Mouse (Mus musculus) brain, adult 2 months (tissue): ENCODE measurements at regions not wholly inside any gene's neighbourhood (a gene's known extent, or its start where the extent isn't known, plus 50 kb on each side); places are given as distances from the start of the nearest gene placed in this dataset.
"Not testable (repeated sequence)": the region's sequence is repeated elsewhere in the genome, so short reads cannot be mapped to it uniquely, and the experiment has no call there.

Source experiments
- DNase-seq: peaks from one replicate; pipeline ENCODE4 v3.0.0; 2011; ENCODE audit warnings: low read depth, low spot score

DNA sequence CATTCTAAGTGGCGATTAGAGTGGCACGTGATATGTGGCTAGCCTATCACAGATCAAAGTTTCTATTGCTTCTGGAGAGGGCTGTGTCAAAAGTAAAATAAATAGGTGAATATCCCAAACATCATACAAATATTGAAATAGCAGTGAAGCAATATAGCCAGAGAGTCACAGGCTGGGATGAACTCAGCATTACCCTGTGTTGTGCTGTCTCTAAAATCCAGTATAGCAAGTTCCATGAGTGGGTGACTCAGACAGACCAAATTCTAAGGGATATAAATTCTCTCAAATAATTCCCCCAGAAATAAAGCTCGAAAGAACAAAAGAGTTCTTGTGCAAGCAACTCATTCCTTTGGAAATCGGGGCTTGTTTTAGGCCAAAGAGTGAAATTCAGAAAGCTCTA lies 943.2 kb downstream of the Diaph3 start:
- DNase-seq: peak; percentile 16

DNA sequence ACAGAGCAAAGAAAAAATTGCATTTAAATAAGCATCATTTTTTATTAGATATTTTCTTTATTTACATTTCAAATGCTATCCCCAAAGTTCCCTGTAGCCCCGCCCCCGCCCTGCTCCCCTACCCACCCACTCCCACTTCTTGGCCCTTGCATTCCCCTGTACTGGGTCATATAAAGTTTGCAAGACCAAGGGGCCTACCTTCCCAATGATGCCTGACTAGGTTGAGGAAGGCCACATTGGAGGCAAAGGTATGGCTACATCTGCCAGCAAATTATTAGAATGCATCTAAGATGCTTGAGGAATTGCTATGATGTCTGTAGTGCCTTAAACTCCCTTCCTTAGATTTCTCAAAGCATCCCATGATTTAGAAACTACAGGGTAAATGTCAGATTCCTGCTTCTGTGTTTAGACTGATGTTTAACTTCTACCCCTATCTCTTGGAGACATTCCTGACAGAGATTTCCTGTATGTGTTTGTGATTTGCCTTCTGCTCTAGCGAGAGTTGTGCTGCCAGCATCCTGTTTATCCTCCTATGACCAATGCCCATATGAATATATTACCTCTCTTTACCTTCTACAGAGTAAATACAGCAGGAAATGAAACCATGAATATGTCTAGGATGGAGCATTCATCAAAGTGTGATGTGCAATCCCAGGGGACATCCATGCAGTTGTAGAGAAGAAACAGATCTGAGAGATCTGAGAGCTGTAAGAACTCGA lies 956.2 kb downstream of the Diaph3 start:
- DNase-seq: no peak

DNA sequence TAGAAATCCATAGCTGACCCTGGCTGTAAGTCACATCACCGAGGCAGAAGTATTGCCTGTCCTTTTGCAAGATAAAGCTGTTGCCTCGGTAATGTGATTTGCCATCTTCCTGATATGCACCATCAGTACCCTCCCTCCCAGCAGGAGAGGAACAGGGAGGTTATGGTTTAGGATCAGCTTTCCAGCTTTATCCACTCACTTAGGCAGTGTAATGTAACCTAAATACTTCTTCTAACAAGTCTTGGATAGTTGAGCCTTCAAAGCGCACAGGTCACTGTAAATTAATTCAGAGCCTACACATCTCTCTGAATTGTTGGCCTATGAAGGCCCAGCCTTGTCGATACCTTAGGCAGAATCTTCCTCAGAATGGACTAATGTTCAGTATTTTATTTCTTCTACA lies 962.5 kb downstream of the Diaph3 start:
- no peak for DNase-seq

DNA sequence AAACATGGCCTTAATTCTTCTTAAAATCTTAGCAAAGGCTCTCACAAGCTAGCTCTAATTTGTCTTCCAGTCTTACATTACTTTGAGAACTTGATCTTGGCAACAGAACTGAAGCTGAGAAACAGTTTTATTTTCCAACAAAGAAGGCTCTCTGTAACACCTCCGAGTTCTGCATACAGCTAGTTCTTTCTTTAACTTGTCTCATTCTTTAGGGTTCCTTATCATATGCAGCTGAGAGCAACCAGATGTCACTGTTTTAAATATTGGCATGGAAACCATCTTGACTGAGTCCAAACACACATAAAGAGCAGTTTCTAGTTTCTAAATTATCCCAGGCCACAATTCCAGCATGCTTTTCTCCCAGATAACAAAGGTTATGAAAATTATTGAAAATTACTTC lies 969.9 kb downstream of the Diaph3 start:
- peak; percentile 80 for DNase-seq

DNA sequence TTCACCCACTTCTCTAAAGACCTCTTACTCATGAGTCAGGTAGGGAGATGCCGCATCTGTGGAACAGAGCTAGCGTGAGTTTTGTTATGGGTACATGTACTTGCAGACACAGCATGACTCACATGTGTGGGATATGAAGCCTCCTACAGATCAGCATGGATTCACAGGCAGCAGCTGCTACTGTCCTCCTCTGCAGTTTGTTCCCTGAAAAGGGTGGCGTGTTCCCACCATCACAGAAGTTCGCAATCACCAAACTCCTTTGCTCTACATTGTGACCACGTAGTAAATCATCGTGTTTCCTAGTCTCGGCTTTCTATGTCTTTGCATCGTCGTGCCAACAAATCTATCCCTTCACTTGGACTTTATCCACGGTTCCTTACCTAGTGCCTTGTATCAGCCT lies 981.9 kb downstream of the Diaph3 start:
- peak; percentile 95 for DNase-seq

DNA sequence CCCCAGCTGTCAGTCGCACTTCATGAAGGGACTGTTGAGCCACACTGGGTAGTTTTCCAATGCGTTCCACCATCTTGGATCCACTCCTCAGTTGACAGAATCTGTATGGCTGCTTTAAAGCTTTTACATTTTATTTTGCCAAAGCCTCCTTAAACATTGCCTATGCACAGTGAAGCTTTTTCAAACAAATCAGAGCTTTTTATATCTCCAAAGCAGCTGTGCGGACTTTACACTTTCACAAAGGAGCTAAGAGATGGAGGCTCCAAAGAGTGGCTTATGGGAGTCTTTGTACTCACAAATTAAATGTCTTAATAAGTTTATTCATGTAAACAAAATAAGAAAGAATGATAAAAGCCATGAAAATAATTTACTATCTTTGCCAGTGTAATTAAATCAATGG lies 986.3 kb downstream of the Diaph3 start:
- peak; percentile 59 for DNase-seq

DNA sequence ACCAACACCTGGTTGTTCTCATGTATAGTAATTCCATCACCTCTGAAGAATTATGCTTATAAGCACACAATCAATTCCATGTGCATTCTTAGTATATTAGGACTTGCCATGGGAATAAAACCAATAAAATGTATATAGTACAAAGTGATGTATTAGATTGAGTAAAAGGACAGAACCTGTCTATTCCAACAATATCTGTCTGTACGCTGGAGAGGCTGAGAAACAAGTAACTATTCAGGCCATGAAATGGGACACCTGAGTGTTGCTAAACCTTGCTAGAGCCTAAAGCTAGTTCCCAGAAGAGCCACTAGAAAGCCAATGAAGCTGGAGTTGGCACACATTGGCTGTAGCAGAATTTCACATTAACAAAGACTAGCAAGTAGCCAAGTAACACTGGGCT lies 989.8 kb downstream of the Diaph3 start:
- no peak for DNase-seq

DNA sequence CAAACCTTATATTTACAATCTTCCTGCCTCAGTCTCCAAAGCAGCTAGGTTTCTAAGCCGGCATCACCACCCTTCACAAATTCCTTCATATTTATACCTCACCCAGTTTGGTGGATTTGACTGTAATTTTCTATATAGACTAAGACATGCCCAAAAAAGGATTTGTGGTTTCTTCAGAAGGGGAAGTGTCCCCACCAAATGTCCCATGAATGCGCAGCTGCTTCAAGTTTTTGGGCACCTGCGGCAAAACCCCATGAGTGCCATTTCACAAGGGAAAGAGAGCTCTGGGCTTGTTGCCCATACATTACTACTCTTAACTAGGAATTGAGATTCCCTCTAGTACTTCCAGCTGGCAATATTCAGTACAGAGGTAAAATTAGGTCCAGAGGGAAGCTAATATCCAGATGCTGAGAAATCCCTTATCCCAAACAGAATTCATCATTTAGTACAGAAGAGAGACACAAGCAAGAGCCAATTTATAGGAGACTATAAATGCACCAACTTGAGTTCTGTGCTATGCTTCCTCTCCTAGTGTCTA lies 990.6 kb downstream of the Diaph3 start:
- DNase-seq: no peak

DNA sequence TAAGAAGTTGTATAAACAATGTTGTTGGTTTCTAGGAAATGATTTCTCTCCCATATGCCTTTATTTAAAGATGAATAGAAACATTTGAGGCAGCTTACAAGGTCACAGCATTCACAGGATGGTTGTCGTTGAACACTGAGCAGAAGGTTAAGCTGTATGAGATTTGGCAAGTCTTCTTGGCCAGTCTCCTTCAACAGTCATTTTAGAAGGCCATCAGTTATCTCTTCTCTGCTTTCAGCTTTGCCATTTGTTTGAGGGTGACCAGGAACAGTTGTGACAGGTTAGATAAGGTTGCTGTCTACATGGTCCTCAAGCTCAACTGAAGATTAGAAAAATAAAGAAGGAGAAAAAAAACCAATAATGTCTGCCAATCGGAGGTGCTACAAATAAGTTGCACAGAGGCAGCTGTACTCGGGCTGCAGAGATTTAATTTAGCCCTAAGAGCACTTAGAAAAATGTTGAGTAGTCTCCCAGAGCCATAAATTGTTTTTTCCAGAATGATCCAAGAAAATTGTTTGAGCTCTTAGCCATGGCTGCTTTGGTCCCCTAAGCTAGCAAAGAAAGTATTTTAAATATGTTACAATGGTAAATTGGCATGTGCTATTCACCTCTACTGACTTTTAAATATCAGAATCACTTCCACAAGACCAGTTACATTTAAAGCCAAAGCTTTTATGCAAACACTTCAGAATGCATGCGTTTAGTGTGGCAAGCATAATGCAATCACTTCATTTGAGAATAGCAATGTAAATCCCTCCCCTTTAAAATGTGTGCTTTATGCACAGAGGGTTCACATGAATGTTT lies 1025.6 kb downstream of the Diaph3 start:
- DNase-seq: no peak

DNA sequence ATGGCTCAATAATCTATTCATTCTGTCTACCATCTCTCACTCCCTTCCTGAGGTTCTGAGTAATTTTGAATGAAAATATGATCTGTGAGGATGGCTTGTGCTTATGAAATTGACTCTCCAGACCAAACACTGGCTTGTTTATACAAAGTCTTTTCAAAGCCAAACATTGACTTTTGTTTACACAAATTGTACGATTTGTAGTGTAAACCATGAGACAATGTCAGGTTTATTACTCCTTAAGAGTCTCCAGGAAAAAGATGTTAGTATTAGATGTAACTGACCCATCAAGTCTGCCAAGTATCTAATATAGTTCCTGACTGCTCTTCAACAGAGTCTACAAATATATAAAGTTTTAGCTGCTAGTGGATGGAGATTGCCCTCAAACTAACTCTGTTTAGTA lies 1039.5 kb downstream of the Diaph3 start:
- no peak for DNase-seq

DNA sequence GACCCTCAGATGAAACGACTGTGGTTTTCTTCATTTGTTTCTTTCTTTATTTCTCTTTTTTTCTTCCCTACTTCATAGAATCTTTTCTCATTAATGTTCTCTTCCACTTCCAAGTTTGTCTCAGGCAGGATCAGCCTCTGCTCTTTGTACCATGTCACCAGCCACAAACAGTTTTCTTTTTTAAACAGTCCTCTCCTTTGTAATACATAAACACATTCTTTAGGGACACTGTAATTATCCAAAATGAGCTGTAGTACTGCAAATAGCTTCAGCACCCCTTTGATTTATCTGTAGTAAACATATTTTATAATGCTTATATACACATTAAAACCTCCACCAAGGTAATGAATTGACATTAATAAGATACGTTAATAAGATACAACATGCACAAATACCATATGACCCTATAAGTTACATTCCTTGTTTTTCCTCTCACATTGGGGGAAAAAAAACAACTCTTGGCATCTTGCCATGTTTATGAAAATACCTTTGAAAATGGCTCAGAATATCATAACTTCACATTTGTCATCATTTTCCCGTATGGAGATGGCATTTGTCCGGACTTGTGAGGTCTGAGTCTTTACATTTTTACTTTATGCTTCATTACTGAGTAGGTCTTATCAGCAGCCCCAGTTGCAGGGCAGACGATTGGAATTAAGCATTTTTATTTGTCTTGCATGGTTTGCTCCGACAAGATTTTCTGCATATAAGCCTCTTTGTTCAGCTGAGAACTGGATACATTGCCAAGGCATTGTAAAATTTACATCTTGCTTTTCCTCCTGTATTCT lies 1070.5 kb downstream of the Diaph3 start:
- DNase-seq: no peak

DNA sequence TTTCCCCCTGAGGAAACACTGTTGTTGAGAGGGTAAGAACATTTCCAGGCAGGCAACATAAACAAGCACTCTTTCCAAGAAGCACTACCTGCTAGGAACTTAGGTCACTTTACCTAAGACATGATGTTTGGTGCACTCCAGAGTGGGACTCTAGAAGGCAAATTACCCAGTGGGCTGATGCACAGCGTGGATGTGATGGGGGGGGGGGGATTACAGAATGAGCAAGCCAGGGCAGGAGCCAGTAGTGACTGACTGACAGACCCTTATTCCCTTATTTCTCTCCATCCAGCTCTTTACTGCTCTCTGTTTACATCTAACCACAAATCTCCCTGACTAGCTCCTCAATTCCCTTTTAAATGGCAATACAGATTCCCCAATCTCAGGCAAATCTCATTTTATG lies 1071.7 kb downstream of the Diaph3 start:
- DNase-seq: no peak

DNA sequence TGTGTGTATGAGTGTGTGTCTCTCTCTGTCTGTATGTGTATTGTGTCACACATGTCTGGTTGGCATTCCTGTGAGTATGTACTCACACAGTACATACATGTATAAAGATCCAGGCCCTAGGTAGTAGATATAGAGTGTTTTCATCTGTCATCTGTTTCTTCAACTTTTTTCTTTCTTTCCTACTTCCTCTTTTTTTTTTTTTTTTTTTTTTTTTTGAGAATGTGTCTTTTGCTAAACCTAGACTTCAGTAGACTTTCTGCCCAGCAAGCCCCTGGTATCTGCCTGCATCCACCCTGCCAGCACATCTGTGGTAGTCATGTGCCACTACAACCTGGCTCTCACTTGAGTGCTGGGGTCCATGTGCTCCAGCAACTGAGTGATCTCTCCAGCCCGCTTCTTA lies 1073.3 kb downstream of the Diaph3 start:
- DNase-seq: no peak

DNA sequence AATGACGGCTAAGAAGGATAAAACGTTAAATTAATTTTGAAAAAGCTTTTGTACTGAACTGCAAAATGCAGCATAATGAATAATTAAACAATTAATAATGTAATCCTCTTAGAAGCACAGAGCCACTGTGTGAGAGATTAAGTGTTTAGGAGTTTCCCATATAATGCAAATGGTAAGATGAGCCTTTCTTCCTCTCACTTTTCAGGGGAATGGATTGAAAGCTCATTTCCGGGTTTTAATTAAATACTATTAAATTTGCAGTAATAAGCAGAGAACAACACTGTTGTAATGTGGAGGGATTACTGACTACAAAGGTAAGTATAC lies 1077.5 kb downstream of the Diaph3 start:
- no peak for DNase-seq

DNA sequence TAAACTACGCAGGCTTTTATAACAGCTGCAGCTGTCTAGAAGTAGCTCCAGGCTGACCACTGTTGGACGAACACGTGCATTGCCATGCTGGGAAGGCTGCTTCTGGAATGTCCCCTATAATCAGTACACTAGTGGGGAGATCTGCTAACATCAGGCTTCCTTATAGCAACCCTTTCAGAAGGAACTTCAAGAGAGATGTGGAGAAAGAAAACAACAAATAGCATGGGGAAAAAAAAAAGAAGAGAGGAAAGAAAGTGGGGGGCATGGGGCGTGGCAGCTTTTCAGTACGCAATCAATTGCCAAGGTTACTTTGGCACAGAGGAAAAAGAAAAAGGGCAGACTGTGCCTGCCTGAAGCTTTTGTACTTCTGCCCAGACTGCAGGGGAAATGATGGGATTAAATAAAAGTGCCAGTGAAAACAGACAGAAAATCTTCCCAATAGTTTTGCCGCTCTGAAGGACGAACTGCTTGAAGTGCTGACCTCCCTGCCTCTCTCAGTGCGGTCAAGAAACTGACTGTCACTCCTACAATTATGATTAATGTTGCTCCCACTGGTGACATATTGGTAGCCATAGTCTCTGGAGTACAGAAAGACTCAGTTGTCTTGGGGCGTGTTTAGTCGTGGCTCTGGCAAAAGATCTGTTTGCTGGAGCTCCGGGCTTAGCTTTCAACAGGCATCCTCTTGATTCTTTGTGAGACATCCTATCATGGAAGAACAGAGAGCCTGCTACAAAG lies 1078.0 kb downstream of the Diaph3 start:
- peak; percentile 55 for DNase-seq

DNA sequence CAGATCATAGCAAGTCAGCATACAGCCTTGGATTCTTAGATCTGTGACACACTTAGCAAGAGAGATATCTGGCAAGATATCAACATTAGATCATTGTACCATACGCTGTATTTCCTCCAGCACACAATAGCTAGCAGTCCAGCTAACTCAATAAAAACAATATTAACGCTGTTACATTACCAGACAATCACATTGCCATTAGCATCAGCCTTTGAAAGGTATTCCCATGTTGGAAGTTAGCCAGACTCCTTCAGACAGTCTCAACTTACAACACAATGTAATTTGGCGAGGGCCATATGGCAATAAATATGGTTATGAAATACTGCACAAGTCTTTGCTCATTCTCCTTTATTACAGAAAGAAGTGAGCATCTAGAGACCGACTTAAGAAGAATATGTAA lies 1084.0 kb downstream of the Diaph3 start:
- peak; percentile 27 for DNase-seq

DNA sequence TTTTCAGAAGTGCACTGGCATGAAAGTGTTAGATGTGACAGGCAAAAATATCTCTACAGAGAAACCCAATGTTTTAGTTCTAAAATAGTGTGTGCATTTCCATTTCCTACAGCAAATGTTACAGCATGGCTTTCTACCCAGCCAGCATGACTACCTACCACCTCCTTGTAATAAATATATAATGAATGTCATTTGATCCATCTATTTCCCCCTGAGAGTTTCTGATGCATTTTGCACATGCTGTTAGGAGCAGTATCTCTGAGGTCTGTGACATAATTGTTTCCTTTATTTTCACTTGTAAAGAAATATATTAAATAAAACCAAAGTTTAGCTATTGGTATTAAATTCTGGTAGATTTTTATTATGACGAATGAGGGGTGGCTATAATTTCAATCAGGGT lies 1086.4 kb downstream of the Diaph3 start:
- DNase-seq: no peak

DNA sequence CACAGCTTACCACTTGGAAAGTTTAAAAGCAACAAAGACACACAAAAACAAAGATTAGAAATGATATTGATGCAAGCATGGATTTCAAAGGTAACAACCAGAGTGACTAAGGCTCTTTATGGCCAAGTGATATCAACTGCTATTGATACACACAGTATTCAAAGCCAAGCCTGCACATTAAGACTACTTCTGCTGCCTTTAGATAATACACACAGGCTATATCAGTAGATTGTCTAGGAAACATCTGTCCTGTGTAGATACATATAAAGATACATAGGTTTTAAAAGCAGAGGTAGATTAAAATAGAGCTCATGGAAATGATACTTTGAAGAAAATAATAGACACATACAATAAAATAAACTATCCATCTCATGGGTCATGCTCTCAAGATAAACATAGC lies 1111.6 kb downstream of the Diaph3 start:
- DNase-seq: no peak

DNA sequence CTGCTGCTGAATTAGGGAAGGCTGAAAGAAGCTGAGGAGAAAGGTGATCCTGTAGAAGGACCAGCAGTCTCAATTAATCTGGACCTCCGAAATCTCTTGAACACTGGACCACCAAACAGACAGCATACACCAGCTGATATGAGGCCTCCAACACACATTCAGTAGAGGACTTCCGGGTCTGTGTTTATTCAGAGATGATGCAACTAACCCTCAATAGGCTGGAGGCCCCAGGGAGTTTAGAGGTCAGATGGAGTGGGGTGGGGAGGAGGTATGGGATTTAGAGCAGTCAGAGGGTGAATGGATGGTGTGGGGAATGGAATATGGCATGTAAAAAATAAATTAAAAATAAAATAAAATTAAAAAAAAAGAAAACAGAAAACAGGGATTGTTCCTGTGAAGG lies 1123.4 kb downstream of the Diaph3 start:
- DNase-seq: not testable (repeated sequence)
